Comparison of ENCODE assay signal across 9 mouse cellular contexts in the genomic region with DNA sequence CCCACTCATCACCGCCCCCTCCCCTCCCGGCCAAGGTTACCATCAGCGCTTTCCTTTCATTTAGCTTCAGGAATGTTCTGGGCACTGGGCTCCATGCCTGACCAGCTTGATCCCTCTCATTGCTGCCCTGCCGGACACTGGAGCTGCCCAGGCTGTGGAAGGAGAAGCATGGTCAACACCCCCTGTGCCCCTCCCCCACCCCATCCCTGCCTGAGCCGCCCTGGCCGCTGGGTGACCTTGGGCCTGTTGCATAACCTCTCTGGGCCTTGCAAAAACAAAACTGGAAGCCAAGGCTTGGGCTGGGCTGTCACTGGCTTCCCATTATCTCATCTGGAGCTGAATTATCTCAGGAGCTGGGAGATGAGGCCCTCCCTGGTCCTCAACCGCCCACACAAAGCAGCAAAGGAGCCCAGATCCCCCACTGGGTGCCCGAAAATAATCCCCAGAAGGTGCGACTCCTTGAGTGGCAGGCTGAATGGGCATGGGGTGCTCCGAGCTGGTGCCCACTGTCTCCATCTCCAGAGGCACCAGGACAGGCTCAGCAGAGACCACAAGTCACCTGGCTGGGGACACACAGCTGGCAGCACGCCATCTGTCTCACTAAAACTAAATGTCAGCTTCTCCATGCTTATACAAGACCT. TPM values are rescaled to one million over a fixed set of nuclear protein-coding genes. Genes with fewer than 3 reads are reported as not detected.
DNase-seq lines count a peak whose midpoint lies in the region; ATAC-seq and TF ChIP-seq lines count a peak whose summit lies in the region.
"Had no signal": no experiment of that assay in that cellular context is flagged by ENCODE, and none has a peak within 500 bp of the region (broad histone marks: within the 10 kb centered on the region; RNA-seq: fewer than 3 reads in every experiment).

No protein-coding gene starts in this region.

- DNase-seq in ovary, postnatal 36 days (ENCODE audit: low spot score), result peak; percentile 78
- no peak for DNase-seq in ovary, postnatal 10 days (ENCODE audit: low spot score)
- peak; percentile 82 for DNase-seq in kidney, postnatal 0 days (ENCODE audit: low spot score)
- peak; percentile 75 for DNase-seq in lung, postnatal 10 days
- DNase-seq in spleen, adult 18-20 months, result no peak

- H3K4me1 ChIP-seq in embryonic facial prominence, embryonic 12.5 days, result peaks cover 36% of the 10 kb centered on the region
- H3K4me1 ChIP-seq in heart, embryonic 14.5 days (ENCODE audit: control insufficient read depth in 2 of 2, insufficient read depth in 2 of 2, low read length in 2 of 2), result peaks cover 25 to 28% of the 10 kb centered on the region in 2 experiments
- H3K4me1 ChIP-seq in kidney, postnatal 0 days (replicated peaks; ENCODE audit: insufficient read depth, low read length), result peaks cover 48% of the 10 kb centered on the region
- peaks cover 23% of the 10 kb centered on the region for H3K4me1 ChIP-seq in small intestine, adult 2 months (ENCODE audit: control insufficient read depth, insufficient read depth, insufficient read length, low read length)

- H3K36me3 ChIP-seq in embryonic facial prominence, embryonic 12.5 days, result 0 out of 2 replicates have a peak, but pooled peaks cover 3% of the 10 kb centered on the region
- no peaks in the 10 kb centered on the region for H3K36me3 ChIP-seq in heart, embryonic 14.5 days (ENCODE audit: control insufficient read depth, insufficient read depth, low read length)
- peaks cover 3% of the 10 kb centered on the region; the same call in 1 of the 2 replicates for H3K36me3 ChIP-seq in kidney, postnatal 0 days (ENCODE audit: insufficient read depth, low read length)
- H3K36me3 ChIP-seq in small intestine, adult 2 months (ENCODE audit: control insufficient read depth, insufficient read depth, low read length), result no peaks in the 10 kb centered on the region

- 47% methylated on average over 11 of the region's 11 CpGs for WGBS in embryonic facial prominence, embryonic 12.5 days
- 25% methylated on average over 11 of the region's 11 CpGs for WGBS in heart, embryonic 14.5 days
- WGBS in kidney, postnatal 0 days, result 27% methylated on average over 10 of the region's 11 CpGs
- WGBS in small intestine, adult 2 months, result 48% methylated on average over 11 of the region's 11 CpGs

- no peak overlapping the region for H3K4me2 ChIP-seq in embryonic facial prominence, embryonic 12.5 days (replicated peaks)
- peak overlapping the region; percentile 16; the same call in 1 of the 2 replicates for H3K4me2 ChIP-seq in heart, embryonic 14.5 days (ENCODE audit: low read length)
- H3K4me2 ChIP-seq in kidney, postnatal 0 days (ENCODE audit: low read length), result peak overlapping the region; percentile 31

- no peaks in the 10 kb centered on the region for H3K27me3 ChIP-seq in embryonic facial prominence, embryonic 12.5 days
- no peaks in the 10 kb centered on the region for H3K27me3 ChIP-seq in heart, embryonic 14.5 days (ENCODE audit: control insufficient read depth, insufficient read depth, low read length)
- H3K27me3 ChIP-seq in kidney, postnatal 0 days (ENCODE audit: insufficient read depth, low read length), result no peaks in the 10 kb centered on the region
- no peaks in the 10 kb centered on the region for H3K27me3 ChIP-seq in small intestine, adult 2 months (ENCODE audit: control insufficient read depth, insufficient read depth, low read length)

- no peak for TF ChIP-seq POLR2A in small intestine, adult 2 months (IDR thresholded peaks at IDR 0.05; ENCODE audit: low read depth, low read length)

- TF ChIP-seq CTCF in kidney, postnatal 0 days (IDR thresholded peaks at IDR 0.05; ENCODE audit: low read depth), result no peak
- no peak for TF ChIP-seq CTCF in small intestine, adult 2 months (IDR thresholded peaks at IDR 0.05; ENCODE audit: extremely low read depth, insufficient read length, insufficient replicate concordance, low read depth, low read length)

- no peaks in the 10 kb centered on the region for H3K9me3 ChIP-seq in embryonic facial prominence, embryonic 12.5 days
- no peaks in the 10 kb centered on the region for H3K9me3 ChIP-seq in heart, embryonic 14.5 days (ENCODE audit: control insufficient read depth, low read length)
- no peaks in the 10 kb centered on the region for H3K9me3 ChIP-seq in kidney, postnatal 0 days (replicated peaks; ENCODE audit: low read length)

- no peak overlapping the region; the same call in 1 of the 2 replicates for H3K9ac ChIP-seq in embryonic facial prominence, embryonic 12.5 days
- peak overlapping the region; percentile 41 for H3K9ac ChIP-seq in heart, embryonic 14.5 days (ENCODE audit: low read length)
- peak overlapping the region; percentile 49; the same call in 1 of the 2 replicates for H3K9ac ChIP-seq in kidney, postnatal 0 days (ENCODE audit: low read depth, low read length)

- ATAC-seq in embryonic facial prominence, embryonic 12.5 days (ENCODE audit: insufficient number of reproducible peaks, insufficient read depth, low FRiP score, low TSS enrichment), result no peak
- ATAC-seq in heart, embryonic 14.5 days (ENCODE audit: insufficient number of reproducible peaks, insufficient read depth, low FRiP score, low read depth), result peak; percentile 11; the same call in 1 of the 2 replicates
- peak; percentile 84 for ATAC-seq in kidney, postnatal 0 days (replicated peaks; ENCODE audit: low FRiP score, low read depth)

- H3K4me3 ChIP-seq in embryonic facial prominence, embryonic 12.5 days, result no peak overlapping the region
- no peak overlapping the region for H3K4me3 ChIP-seq in heart, embryonic 14.5 days (ENCODE audit: control insufficient read depth in 1 of 2, insufficient read depth in 1 of 2, low read depth in 1 of 2, low read length in 2 of 2)
- H3K4me3 ChIP-seq in kidney, postnatal 0 days (replicated peaks; ENCODE audit: low read depth, low read length), result no peak overlapping the region
- no peak overlapping the region for H3K4me3 ChIP-seq in small intestine, adult 2 months (ENCODE audit: low read depth, low read length)

- H3K27ac ChIP-seq in embryonic facial prominence, embryonic 12.5 days, result peak overlapping the region; percentile 76
- peak overlapping the region in 1 of 2 experiments; percentile 62; a peak in 2 of 4 replicates for H3K27ac ChIP-seq in heart, embryonic 14.5 days (replicated peaks in 1 of 2; ENCODE audit: control insufficient read depth in 1 of 2, insufficient read depth in 1 of 2, low read depth in 2 of 2, low read length in 2 of 2)
- H3K27ac ChIP-seq in kidney, postnatal 0 days, result peak overlapping the region; percentile 86
- peak overlapping the region; percentile 55 for H3K27ac ChIP-seq in small intestine, adult 2 months (ENCODE audit: insufficient read depth, low read depth, low read length)
- H3K27ac ChIP-seq: macrophage had no signal

RNA-seq across cellular contexts. Expression of gene Palm, which starts 9.1 kb away (rescaled TPM):
- 132 and 142 TPM in 2 replicates for polyA plus RNA-seq in embryonic facial prominence, embryonic 12.5 days (2016; fragmentation: Nextera tagmentation; extraction: Ambion mirVana)
- 58.3 and 68.1 TPM in 2 replicates for polyA plus RNA-seq in heart, embryonic 14.5 days (2014; fragmentation: Nextera tagmentation; extraction: Ambion mirVana)
- polyA plus RNA-seq in kidney, postnatal 0 days (2015; fragmentation: Nextera tagmentation; extraction: Ambion mirVana), result 132 and 152 TPM in 2 replicates
- polyA plus RNA-seq in small intestine, adult 2 months (2012; rRNA removed), result 13.0 and 24.0 TPM in 2 replicates

RNA-seq across cellular contexts. Expression of gene Prss57, which starts 11.7 kb away (rescaled TPM):
- 0.06 TPM in 1 of 2 replicates, not detected in the other for polyA plus RNA-seq in embryonic facial prominence, embryonic 12.5 days (2016; fragmentation: Nextera tagmentation; extraction: Ambion mirVana)
- 0.08 TPM in 1 of 2 replicates, not detected in the other for polyA plus RNA-seq in heart, embryonic 14.5 days (2014; fragmentation: Nextera tagmentation; extraction: Ambion mirVana)
- polyA plus RNA-seq in kidney, postnatal 0 days (2015; fragmentation: Nextera tagmentation; extraction: Ambion mirVana), result 0.04 and 0.06 TPM in 2 replicates
- 0.24 and 0.67 TPM in 2 replicates for polyA plus RNA-seq in small intestine, adult 2 months (2012; rRNA removed)
- polyA plus RNA-seq: macrophage had no signal

RNA-seq across cellular contexts. Expression of gene Misp, which starts 18.3 kb away (rescaled TPM):
- polyA plus RNA-seq in embryonic facial prominence, embryonic 12.5 days (2016; fragmentation: Nextera tagmentation; extraction: Ambion mirVana), result 2.0 and 3.1 TPM in 2 replicates
- 0.61 and 1.5 TPM in 2 replicates for polyA plus RNA-seq in heart, embryonic 14.5 days (2014; fragmentation: Nextera tagmentation; extraction: Ambion mirVana)
- polyA plus RNA-seq in kidney, postnatal 0 days (2015; fragmentation: Nextera tagmentation; extraction: Ambion mirVana), result 24.5 and 24.8 TPM in 2 replicates
- polyA plus RNA-seq in small intestine, adult 2 months (2012; rRNA removed), result 141 and 347 TPM in 2 replicates

RNA-seq across cellular contexts. Expression of gene Fstl3, which starts 25.4 kb away (rescaled TPM):
- polyA plus RNA-seq in embryonic facial prominence, embryonic 12.5 days (2016; fragmentation: Nextera tagmentation; extraction: Ambion mirVana), result 3.5 and 3.7 TPM in 2 replicates
- 19.9 and 21.1 TPM in 2 replicates for polyA plus RNA-seq in heart, embryonic 14.5 days (2014; fragmentation: Nextera tagmentation; extraction: Ambion mirVana)
- polyA plus RNA-seq in kidney, postnatal 0 days (2015; fragmentation: Nextera tagmentation; extraction: Ambion mirVana), result 32.9 and 38.7 TPM in 2 replicates
- 16.0 and 19.6 TPM in 2 replicates for polyA plus RNA-seq in small intestine, adult 2 months (2012; rRNA removed)

RNA-seq across cellular contexts. Expression of gene Rnf126, which starts 35.7 kb away (rescaled TPM):
- 109 and 111 TPM in 2 replicates for polyA plus RNA-seq in embryonic facial prominence, embryonic 12.5 days (2016; fragmentation: Nextera tagmentation; extraction: Ambion mirVana)
- polyA plus RNA-seq in heart, embryonic 14.5 days (2014; fragmentation: Nextera tagmentation; extraction: Ambion mirVana), result 54.4 and 62.5 TPM in 2 replicates
- polyA plus RNA-seq in kidney, postnatal 0 days (2015; fragmentation: Nextera tagmentation; extraction: Ambion mirVana), result 74.5 and 82.4 TPM in 2 replicates
- polyA plus RNA-seq in small intestine, adult 2 months (2012; rRNA removed), result 130 and 222 TPM in 2 replicates

Comparison
In these comparisons a context has a peak if more than half of its experiments do, and no peak if none do; other contexts are left out.
1. DNase-seq: peak in ovary, postnatal 36 days (single experiment), kidney, postnatal 0 days (single experiment) and lung, postnatal 10 days (single experiment); none in ovary, postnatal 10 days (single experiment) and spleen, adult 18-20 months (0 of 2).